Mouse (Mus musculus): ENCODE measurements around the gene Vmn1r9.
A peak's percentile ranks its signal among the peaks of the same experiment; 100 is the strongest.
"Not testable (repeated sequence)": the region's sequence is repeated elsewhere in the genome, so short reads cannot be mapped to it uniquely, and the experiment has no call there.

Gene Vmn1r9

GRCm38 (mm10) chr6:57066487-57066886 is at the start of gene Vmn1r9:
TSS of gene Vmn1r9 (plus strand) at chr6:57066787.
- no peak for DNase-seq

- not testable (repeated sequence) for DNase-seq
These were observed 41.4 kb upstream of the Vmn1r9 start, which contains the start of gene Vmn1r7 for GRCm38 (mm10) chr6:57025224-57025623. TSS of gene Vmn1r7 (minus strand) at chr6:57025324.

GRCm38 (mm10) chr6:57031984-57032383 is 34.6 kb upstream of the Vmn1r9 start, which contains the start of gene Vmn1r8:
TSS of gene Vmn1r8 (plus strand) at chr6:57032284.
- no peak for DNase-seq

GRCm38 (mm10) chr6:57034674-57035073 is 31.9 kb upstream of the Vmn1r9 start:
- DNase-seq = no peak

GRCm38 (mm10) chr6:57063730-57064129 is 2.9 kb upstream of the Vmn1r9 start:
- DNase-seq = peak in 1 of 2 experiments; percentile 51

DNA sequence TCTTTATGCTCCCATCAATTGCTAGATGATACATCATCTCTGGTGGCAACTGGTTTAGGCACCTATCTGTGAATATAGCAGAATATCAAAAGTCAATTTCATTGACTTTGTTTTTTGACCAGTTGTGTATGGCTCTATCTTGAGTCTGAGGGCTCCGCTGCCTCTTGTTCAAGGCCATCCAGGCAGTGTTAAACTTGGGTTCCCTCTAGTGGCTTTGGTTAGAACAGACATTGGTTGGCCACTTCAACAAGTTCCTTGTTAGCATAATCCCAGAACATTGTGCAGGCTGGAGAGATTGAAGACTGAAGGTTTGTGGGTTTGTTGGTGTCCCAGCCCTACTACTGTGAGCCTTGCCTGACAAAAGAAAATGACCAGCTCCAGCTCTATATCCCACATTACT is 39.8 kb downstream of the Vmn1r9 start:
- DNase-seq = no peak

DNA sequence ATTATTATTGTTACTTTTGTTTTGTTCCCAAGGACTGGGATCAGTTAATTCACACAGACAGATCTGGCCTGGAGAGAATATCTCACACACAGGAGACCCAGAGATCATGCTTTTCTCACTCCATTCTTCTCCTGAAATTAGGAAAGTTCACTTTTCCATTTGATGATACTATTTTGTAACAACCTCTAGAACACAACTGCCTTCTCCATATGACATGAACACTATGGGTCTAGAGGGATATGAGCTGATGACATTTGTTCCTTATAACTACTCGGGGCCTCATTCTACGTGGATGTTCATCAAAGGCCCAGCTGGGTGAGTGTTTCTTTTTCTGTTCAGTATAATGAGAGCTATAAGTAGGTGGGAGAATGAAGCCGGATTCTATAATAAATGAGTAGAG is 42.6 kb downstream of the Vmn1r9 start, which contains the start of gene Vmn1r10:
TSS of gene Vmn1r10 (plus strand) at position 301 of the 400 bp plus-strand sequence.
- DNase-seq = no peak

Measured in kidney, postnatal 25 days (tissue).